Mouse (Mus musculus): ENCODE measurements around the gene Cacnb4. TPM values are rescaled to one million over a fixed set of nuclear protein-coding genes. Genes with fewer than 3 reads are reported as not detected.

The Cacnb4 gene
- polyA plus RNA-seq, 1 experiment from 2014 or later: 0.39 TPM

DNA sequence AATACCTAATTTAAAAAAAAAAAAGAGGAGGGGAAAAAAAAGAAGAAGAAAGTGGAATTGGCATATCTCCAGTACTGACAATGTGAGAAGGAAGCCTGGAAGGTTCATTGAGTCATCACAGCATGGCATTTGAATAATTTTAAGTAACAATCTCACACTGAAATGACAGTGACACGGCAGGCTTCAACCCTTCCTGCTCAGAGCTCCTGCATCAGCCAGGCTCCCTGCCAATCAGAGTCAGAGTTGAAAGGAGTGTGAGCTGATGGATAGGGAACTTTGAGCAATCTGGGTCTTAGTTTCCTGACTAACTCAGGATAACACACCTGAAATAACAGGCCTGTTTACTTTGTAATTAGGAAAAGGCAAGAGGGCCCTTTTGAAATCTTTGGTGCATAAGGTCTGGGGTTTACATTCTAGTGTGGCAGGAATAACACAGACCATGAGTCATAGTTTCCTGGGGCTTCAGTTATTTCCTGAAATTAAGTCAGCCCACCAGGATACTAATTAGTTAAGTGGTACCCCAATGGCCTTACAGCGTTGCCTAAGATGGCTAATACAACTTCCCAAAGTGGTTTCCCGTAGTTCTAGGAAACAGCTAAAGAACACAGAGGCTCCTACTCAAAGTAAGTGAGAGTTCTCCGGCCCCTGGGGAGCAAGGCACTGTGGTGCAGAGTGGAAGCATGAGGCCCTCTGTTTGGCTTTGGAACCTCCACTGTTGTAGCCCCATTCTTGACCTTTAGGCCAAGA is 204.9 kb downstream of the Cacnb4 start:
- Histone ChIP-seq H3K36me3 (ENCODE audit: control insufficient read depth, insufficient read depth, low read length) (no peaks in the 10 kb centered on the region), H3K4me3 (ENCODE audit: low read length) (no peak overlapping the region), H3K4me2 (ENCODE audit: low read depth, low read length) (no peak overlapping the region), H3K27me3 (replicated peaks; ENCODE audit: control insufficient read depth, insufficient read depth, low read length) (no peaks in the 10 kb centered on the region), H3K4me1 (ENCODE audit: control insufficient read depth, insufficient read depth, low read length) (no peaks in the 10 kb centered on the region), H3K9me3 (ENCODE audit: control insufficient read depth, low read length) (no peaks in the 10 kb centered on the region), H3K27ac (ENCODE audit: low read length) (no peak overlapping the region), H3K9ac (ENCODE audit: low read depth, low read length) (no peak overlapping the region)
- 44% methylated on average over 4 of the region's 4 CpGs for WGBS
- ATAC-seq: no peak

DNA sequence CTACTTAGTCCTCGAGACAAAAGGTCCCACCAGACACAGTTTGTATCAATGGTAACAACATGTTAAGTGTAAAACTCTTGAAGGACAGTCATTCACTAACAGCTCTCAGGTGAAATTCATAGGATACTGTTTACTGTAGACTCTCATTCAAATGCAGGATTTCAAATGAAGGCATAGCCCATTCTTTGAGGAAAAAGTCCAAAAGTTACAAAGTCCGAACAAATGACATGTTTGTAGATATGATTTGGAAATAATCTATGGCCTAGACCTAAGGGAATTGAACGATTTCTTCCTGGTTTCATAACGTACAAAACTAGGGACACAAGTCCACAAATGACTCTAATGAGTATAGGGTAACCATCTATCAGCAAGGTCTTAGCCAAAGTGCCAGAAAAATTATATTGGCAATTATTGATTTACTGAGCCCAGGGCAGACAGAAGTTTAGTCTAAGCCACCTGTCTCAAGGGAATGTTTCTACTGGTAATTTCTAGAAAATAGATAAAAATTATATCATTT is 206.5 kb downstream of the Cacnb4 start:
- Histone ChIP-seq H3K9ac (ENCODE audit: low read depth, low read length) (no peak overlapping the region), H3K9me3 (ENCODE audit: control insufficient read depth, low read length) (no peaks in the 10 kb centered on the region), H3K27me3 (replicated peaks; ENCODE audit: control insufficient read depth, insufficient read depth, low read length) (no peaks in the 10 kb centered on the region), H3K27ac (ENCODE audit: low read length) (no peak overlapping the region), H3K4me1 (ENCODE audit: control insufficient read depth, insufficient read depth, low read length) (no peaks in the 10 kb centered on the region), H3K36me3 (ENCODE audit: control insufficient read depth, insufficient read depth, low read length) (no peaks in the 10 kb centered on the region), H3K4me2 (ENCODE audit: low read depth, low read length) (no peak overlapping the region), H3K4me3 (ENCODE audit: low read length) (no peak overlapping the region)
- WGBS: 75% methylated on average over 4 of the region's 4 CpGs
- peak; percentile 73 for ATAC-seq

DNA sequence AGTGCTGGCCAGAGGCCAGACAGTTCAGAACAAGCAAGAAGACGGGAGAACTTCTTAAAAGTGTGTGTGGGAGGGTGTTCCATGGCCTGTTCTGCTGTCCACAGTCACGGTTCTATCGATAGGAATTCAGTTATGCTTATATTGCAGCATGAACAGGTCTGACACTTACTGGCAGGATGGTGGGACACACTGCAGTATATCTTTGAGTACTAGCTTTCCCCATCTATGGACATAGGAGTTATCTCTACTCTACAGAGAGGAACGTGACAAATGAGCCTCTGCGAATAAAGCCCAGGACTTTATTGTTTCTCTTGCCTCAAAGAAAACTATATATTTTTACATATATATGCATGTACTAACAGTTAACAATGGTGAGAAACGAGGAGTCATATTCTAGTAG is 209.0 kb downstream of the Cacnb4 start:
- no peak overlapping the region for H3K27ac ChIP-seq (ENCODE audit: low read length)
- H3K9ac ChIP-seq (ENCODE audit: low read depth, low read length): no peak overlapping the region
- H3K9me3 ChIP-seq (ENCODE audit: control insufficient read depth, low read length): no peaks in the 10 kb centered on the region
- H3K4me1 ChIP-seq (ENCODE audit: control insufficient read depth, insufficient read depth, low read length): no peaks in the 10 kb centered on the region
- H3K4me2 ChIP-seq (ENCODE audit: low read depth, low read length): no peak overlapping the region
- 77% methylated on average over 6 of the region's 6 CpGs for WGBS
- H3K4me3 ChIP-seq (ENCODE audit: low read length): no peak overlapping the region
- ATAC-seq: no peak
- no peaks in the 10 kb centered on the region for H3K36me3 ChIP-seq (ENCODE audit: control insufficient read depth, insufficient read depth, low read length)
- H3K27me3 ChIP-seq (replicated peaks; ENCODE audit: control insufficient read depth, insufficient read depth, low read length): no peaks in the 10 kb centered on the region

DNA sequence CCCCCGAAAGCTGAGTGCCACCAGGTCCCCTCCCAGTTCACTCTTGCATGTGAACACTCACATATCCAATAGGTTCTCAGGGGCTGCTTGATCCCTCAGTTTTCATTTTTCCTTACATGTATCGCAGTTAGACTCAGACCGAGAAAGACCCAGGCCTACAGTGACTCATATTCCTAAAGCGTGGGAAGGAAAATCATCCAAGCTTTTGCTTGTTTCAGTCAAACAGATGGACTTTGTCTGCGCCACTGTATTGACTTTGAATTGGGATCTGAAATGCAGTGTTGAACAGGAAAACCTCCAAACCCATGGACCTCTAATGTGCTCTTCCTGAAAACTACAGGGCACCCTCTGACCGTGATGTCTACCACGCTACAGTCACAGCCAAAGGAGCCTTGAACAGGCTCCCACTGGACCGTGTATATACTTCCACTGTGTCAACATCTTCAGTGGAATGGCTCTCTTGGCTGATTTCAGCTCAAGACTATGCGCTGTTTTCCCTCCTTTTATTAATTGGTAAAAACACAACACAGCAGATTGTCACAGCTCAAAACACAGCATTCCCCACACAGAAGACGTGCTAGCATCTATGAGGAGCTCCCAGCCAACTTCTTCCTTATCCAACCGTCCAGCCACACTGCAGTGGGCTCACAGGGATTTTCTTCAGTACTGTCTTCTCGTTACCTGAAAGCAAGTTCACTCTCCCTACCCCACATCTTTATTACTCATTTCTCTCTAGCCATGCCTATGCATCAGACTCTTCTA is 215.2 kb downstream of the Cacnb4 start:
- no peak overlapping the region for H3K27ac ChIP-seq (ENCODE audit: low read length)
- no peaks in the 10 kb centered on the region for H3K36me3 ChIP-seq (ENCODE audit: control insufficient read depth, insufficient read depth, low read length)
- ATAC-seq: no peak
- no peak overlapping the region for H3K4me3 ChIP-seq (ENCODE audit: low read length)
- H3K27me3 ChIP-seq (replicated peaks; ENCODE audit: control insufficient read depth, insufficient read depth, low read length): no peaks in the 10 kb centered on the region
- no peaks in the 10 kb centered on the region for H3K4me1 ChIP-seq (ENCODE audit: control insufficient read depth, insufficient read depth, low read length)
- H3K4me2 ChIP-seq (ENCODE audit: low read depth, low read length): no peak overlapping the region
- WGBS: 88% methylated on average over 12 of the region's 12 CpGs
- no peak overlapping the region for H3K9ac ChIP-seq (ENCODE audit: low read depth, low read length)
- no peaks in the 10 kb centered on the region for H3K9me3 ChIP-seq (ENCODE audit: control insufficient read depth, low read length)

DNA sequence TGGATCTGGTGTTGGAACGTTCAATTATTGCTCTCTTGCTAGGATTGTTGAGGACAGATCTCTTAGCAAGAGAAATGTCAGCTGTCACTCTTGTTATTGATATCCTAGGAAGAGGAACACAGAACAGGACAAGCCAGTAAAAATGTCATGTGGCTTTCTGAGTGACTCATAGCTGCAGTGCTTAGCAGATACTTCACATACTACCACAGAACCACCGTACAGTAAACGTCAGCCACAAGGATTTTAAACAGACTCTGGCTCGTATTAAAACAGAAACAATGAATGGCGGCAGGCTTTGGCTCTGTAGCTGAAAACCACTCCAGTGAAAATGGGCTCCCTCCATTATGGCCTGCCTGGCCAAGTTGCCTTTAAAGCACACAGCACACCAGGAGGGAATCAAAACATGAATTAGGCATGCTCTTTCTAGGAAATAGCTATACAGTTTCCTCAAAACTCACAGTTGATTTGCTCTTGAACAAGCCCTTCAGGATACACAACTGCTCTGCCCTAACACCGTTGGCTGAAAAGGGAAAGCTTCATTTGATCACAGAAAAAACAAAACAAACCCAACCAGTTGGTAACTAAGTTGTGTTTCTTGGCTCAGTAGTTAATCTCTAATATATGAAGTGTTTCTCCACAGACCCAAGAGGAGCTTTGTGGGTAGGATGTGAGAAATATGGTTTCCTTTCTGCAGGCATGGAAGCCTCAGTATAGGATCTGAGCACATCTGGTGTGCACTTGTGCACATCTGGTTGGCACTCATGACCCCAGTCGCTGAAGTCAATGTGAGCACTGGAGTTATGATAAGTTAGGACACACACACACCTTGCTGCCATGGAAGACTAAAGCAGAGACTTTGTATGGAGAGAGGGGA is 220.8 kb downstream of the Cacnb4 start:
- H3K36me3 ChIP-seq (ENCODE audit: control insufficient read depth, insufficient read depth, low read length): no peaks in the 10 kb centered on the region
- no peak overlapping the region for H3K27ac ChIP-seq (ENCODE audit: low read length)
- no peaks in the 10 kb centered on the region for H3K9me3 ChIP-seq (ENCODE audit: control insufficient read depth, low read length)
- H3K9ac ChIP-seq (ENCODE audit: low read depth, low read length): no peak overlapping the region
- H3K4me3 ChIP-seq (ENCODE audit: low read length): no peak overlapping the region
- WGBS: 55% methylated on average over 7 of the region's 7 CpGs
- H3K4me2 ChIP-seq (ENCODE audit: low read depth, low read length): no peak overlapping the region
- no peaks in the 10 kb centered on the region for H3K27me3 ChIP-seq (replicated peaks; ENCODE audit: control insufficient read depth, insufficient read depth, low read length)
- ATAC-seq: no peak
- no peaks in the 10 kb centered on the region for H3K4me1 ChIP-seq (ENCODE audit: control insufficient read depth, insufficient read depth, low read length)

DNA sequence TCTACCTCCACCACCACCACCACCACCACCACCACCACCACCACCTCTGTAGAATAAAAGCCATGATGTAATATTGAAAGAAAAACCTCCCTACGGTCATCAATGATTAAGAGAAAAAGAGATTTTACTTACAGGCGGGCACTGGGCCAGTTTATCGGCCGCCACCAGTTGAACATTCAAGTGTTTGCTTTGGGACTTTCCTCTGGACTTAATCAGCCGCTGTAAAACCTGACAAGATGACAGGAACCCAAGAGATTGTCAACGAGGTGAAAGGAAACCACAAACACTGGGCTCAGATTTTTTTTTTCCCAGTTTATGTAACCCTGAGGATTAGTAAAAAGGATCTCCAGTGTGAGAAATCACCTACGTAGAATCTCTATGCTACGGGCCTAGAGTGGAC is 226.8 kb downstream of the Cacnb4 start:
- no peak overlapping the region for H3K27ac ChIP-seq (ENCODE audit: low read length)
- H3K9ac ChIP-seq (ENCODE audit: low read depth, low read length): no peak overlapping the region
- H3K9me3 ChIP-seq (ENCODE audit: control insufficient read depth, low read length): no peaks in the 10 kb centered on the region
- H3K27me3 ChIP-seq (replicated peaks; ENCODE audit: control insufficient read depth, insufficient read depth, low read length): no peaks in the 10 kb centered on the region
- ATAC-seq: no peak
- WGBS: 66% methylated on average over 8 of the region's 8 CpGs
- no peaks in the 10 kb centered on the region for H3K36me3 ChIP-seq (ENCODE audit: control insufficient read depth, insufficient read depth, low read length)
- no peak overlapping the region for H3K4me2 ChIP-seq (ENCODE audit: low read depth, low read length)
- H3K4me1 ChIP-seq (ENCODE audit: control insufficient read depth, insufficient read depth, low read length): no peaks in the 10 kb centered on the region
- no peak overlapping the region for H3K4me3 ChIP-seq (ENCODE audit: low read length)

DNA sequence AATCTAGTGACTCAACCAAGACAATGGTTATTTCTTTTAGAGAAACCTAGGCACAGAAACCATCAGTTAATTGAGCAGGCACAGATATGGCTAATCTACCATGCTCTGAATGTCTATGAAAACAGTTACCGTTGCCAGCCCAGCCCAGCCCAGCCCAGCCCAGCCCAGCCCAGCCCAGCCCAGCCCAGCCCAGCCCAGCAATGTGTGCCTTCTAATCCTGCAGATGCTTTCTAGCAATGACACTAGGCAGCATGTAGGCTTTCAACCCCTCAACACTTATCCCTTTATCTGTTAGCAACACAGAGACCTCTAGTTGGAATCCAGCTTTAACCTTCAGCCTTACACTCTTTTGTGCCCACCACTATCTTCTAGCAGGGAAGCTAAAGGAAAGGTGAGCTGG is 227.7 kb downstream of the Cacnb4 start:
- Histone ChIP-seq H3K27me3 (replicated peaks; ENCODE audit: control insufficient read depth, insufficient read depth, low read length) (no peaks in the 10 kb centered on the region), H3K9me3 (ENCODE audit: control insufficient read depth, low read length) (no peaks in the 10 kb centered on the region), H3K4me2 (ENCODE audit: low read depth, low read length) (no peak overlapping the region), H3K9ac (ENCODE audit: low read depth, low read length) (no peak overlapping the region), H3K4me3 (ENCODE audit: low read length) (no peak overlapping the region), H3K36me3 (ENCODE audit: control insufficient read depth, insufficient read depth, low read length) (no peaks in the 10 kb centered on the region), H3K27ac (ENCODE audit: low read length) (no peak overlapping the region), H3K4me1 (ENCODE audit: control insufficient read depth, insufficient read depth, low read length) (no peaks in the 10 kb centered on the region)
- no peak for ATAC-seq
- 58% methylated on average over 1 of the region's 1 CpGs for WGBS

DNA sequence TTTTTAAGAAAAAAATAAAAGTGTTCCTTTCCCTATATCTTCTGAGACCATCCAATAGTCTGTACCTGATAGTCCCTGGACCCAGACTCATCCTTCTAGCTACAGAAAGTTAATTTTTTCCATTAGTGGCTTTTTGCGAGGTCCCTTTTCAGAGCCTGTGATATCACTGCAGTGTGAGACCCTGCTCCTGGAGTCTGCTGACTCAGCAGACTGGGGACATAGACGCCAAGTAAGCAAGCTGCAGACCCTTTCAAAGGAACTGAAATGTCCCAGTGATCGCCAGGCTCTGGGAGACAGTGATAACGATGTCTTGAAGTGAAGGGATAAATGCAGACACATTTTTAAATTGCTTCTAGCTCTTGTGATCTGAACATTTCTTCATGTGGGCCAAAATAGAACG is 230.0 kb downstream of the Cacnb4 start:
- Histone ChIP-seq H3K4me3 (ENCODE audit: low read length) (no peak overlapping the region), H3K4me1 (ENCODE audit: control insufficient read depth, insufficient read depth, low read length) (peaks cover 4% of the 10 kb centered on the region), H3K9me3 (ENCODE audit: control insufficient read depth, low read length) (no peaks in the 10 kb centered on the region), H3K9ac (ENCODE audit: low read depth, low read length) (no peak overlapping the region), H3K27ac (ENCODE audit: low read length) (no peak overlapping the region), H3K4me2 (ENCODE audit: low read depth, low read length) (no peak overlapping the region), H3K27me3 (replicated peaks; ENCODE audit: control insufficient read depth, insufficient read depth, low read length) (no peaks in the 10 kb centered on the region), H3K36me3 (ENCODE audit: control insufficient read depth, insufficient read depth, low read length) (no peaks in the 10 kb centered on the region)
- no peak for ATAC-seq
- 73% methylated on average over 5 of the region's 5 CpGs for WGBS

DNA sequence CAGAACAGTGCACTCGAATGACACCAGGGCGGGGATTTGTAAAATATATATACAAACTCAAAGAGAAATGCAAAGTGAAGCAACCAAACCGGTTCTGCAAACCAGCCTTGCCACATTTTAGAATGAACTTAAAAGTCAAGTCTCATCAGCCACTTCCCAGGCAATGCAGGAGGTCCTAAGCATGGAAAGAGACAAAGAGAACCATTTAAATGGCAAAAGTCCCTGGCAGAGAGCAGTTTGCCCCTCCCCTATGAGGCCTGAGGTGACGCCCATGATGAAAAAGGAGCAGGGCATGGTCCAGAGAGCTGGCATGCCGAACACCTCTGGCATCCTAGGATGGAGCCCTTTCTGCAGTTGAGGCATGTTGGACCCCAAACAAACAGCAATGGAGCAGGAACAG is 234.5 kb downstream of the Cacnb4 start:
- Histone ChIP-seq H3K9me3 (ENCODE audit: control insufficient read depth, low read length) (no peaks in the 10 kb centered on the region), H3K4me1 (ENCODE audit: control insufficient read depth, insufficient read depth, low read length) (peaks cover 4% of the 10 kb centered on the region), H3K4me2 (ENCODE audit: low read depth, low read length) (no peak overlapping the region), H3K36me3 (ENCODE audit: control insufficient read depth, insufficient read depth, low read length) (no peaks in the 10 kb centered on the region), H3K4me3 (ENCODE audit: low read length) (no peak overlapping the region), H3K27ac (ENCODE audit: low read length) (no peak overlapping the region), H3K9ac (ENCODE audit: low read depth, low read length) (no peak overlapping the region), H3K27me3 (replicated peaks; ENCODE audit: control insufficient read depth, insufficient read depth, low read length) (no peaks in the 10 kb centered on the region)
- WGBS: 30% methylated on average over 5 of the region's 5 CpGs
- no peak for ATAC-seq
